In the genomic region with DNA sequence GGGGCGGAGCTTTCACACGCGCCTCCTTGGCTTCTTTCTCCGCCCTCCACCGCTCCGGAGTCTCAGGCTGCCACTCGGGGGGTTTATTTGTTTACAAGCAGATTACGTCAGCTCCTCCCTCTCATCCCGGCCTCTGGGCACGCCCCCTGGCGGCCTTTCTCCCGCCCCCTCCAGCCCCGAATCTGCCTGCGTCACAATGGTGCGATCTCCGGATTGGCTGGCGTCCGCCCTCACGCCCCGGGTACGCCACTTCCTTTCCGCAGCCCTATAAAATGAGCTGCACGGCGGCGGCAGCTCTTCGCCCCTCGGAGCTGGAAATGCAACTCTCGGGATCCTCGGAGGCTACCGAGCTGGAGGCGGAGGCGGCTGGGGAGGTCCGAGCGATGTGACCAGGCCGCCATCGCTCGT, we compare ENCODE assay signal across 8 mouse cellular contexts. TPM values are rescaled to one million over a fixed set of nuclear protein-coding genes. Genes with fewer than 3 reads are reported as not detected.
A peak's percentile ranks its signal among the peaks of the same experiment; 100 is the strongest.
DNase-seq lines count a peak whose midpoint lies in the region; ATAC-seq lines count a peak whose summit lies in the region.

A gene (plus strand): TSS at position 298 of the 408 bp plus-strand sequence.

- H3K27me3 ChIP-seq in lung, embryonic 16.5 days (ENCODE audit: control insufficient read depth, insufficient read depth, low read depth, low read length): no peaks in the 10 kb centered on the region

- peak; percentile 80 to 85 for ATAC-seq in hematopoietic stem cell, adult 5-6 weeks (replicated peaks in 1 of 2; ENCODE audit: insufficient read depth in 1 of 2, low FRiP score in 2 of 2, low TSS enrichment in 1 of 2, low read depth in 1 of 2, poor library complexity in 2 of 2, severe bottlenecking in 2 of 2)
- ATAC-seq in lung, embryonic 16.5 days (ENCODE audit: low read depth): peak; percentile 95

- H3K4me2 ChIP-seq in lung, embryonic 16.5 days (ENCODE audit: low read depth, low read length): peak within 1 kb of the TSS; percentile 58

- peaks cover 9% of the 10 kb centered on the region for H3K4me1 ChIP-seq in lung, embryonic 16.5 days (replicated peaks; ENCODE audit: control insufficient read depth, insufficient read depth, low read length)

- peak within 1 kb of the TSS; percentile 94 for H3K4me3 ChIP-seq in lung, embryonic 16.5 days (ENCODE audit: low read length)

- WGBS in lung, embryonic 16.5 days: under 1% methylated on average over 37 of the region's 37 CpGs

- H3K27ac ChIP-seq in lung, embryonic 16.5 days (ENCODE audit: low read length): peak within 1 kb of the TSS; percentile 98

- H3K36me3 ChIP-seq in lung, embryonic 16.5 days (ENCODE audit: control insufficient read depth, insufficient read depth, low read length): peaks cover 7% of the 10 kb centered on the region; the same call in 1 of the 2 replicates

- H3K9me3 ChIP-seq in lung, embryonic 16.5 days (ENCODE audit: control insufficient read depth, low read length): no peaks in the 10 kb centered on the region

- peak within 1 kb of the TSS; percentile 100 for H3K9ac ChIP-seq in lung, embryonic 16.5 days (ENCODE audit: low read length)

- DNase-seq in MEL-GATA-1-ER (ENCODE audit: extremely low read depth, low read depth): peak; percentile 87
- DNase-seq in cerebellum, adult 8-10 months: peak; percentile 100
- peak; percentile 99 for DNase-seq in forelimb bud, embryonic 11.5 days (ENCODE audit: low read depth, low spot score)
- peak; percentile 98 for DNase-seq in layer of hippocampus, adult 9-10 months (ENCODE audit: low spot score)
- DNase-seq in ovary, postnatal 10 days (ENCODE audit: low spot score): peak; percentile 98
- DNase-seq in thymus, postnatal 10 days (ENCODE audit: low spot score in 2 of 2): peak; percentile 100

RNA-seq across cellular contexts. Expression of the gene that starts here (rescaled TPM):
- 75.4 and 78.5 TPM in 2 replicates for total RNA-seq in hematopoietic stem cell, adult 5-6 weeks (2017)
- polyA plus RNA-seq in lung, embryonic 16.5 days (2015; fragmentation: Nextera tagmentation; extraction: Ambion mirVana): 58.6 and 62.4 TPM in 2 replicates

Comparison
In these comparisons a context has a peak if more than half of its experiments do, and no peak if none do; other contexts are left out.
1. Peak in every context shown above with its lines: DNase-seq, ATAC-seq, H3K4me3 ChIP-seq and H3K27ac ChIP-seq.